8 mouse cellular contexts compared by ENCODE assay signal in genomic region chr11:101668546-101669261, GRCm38 (mm10). TPM values are rescaled to one million over a fixed set of nuclear protein-coding genes. Genes with fewer than 3 reads are reported as not detected.
DNase-seq lines count a peak whose midpoint lies in the region; ATAC-seq lines count a peak whose summit lies in the region.

No protein-coding gene starts in this region.

- H3K4me1 ChIP-seq in forebrain, embryonic 13.5 days = peaks cover 49% of the 10 kb centered on the region
- 0 out of 2 replicates have a peak, but pooled peaks cover 2% of the 10 kb centered on the region for H3K4me1 ChIP-seq in forebrain, embryonic 11.5 days (replicated peaks; ENCODE audit: control insufficient read depth, insufficient read depth, low read length)
- peaks cover 9% of the 10 kb centered on the region for H3K4me1 ChIP-seq in brown adipose tissue, adult 24 weeks (ENCODE audit: control insufficient read depth, insufficient read depth, insufficient read length, low read length)
- H3K4me1 ChIP-seq in hindbrain, embryonic 10.5 days (replicated peaks) = peaks cover 50% of the 10 kb centered on the region
- peaks cover 37% of the 10 kb centered on the region for H3K4me1 ChIP-seq in limb, embryonic 10.5 days

- H3K9ac ChIP-seq in forebrain, embryonic 13.5 days = peak overlapping the region; percentile 86
- no peak overlapping the region for H3K9ac ChIP-seq in forebrain, embryonic 11.5 days (ENCODE audit: low read length)

- peak overlapping the region; percentile 84 for H3K4me2 ChIP-seq in forebrain, embryonic 13.5 days
- no peak overlapping the region for H3K4me2 ChIP-seq in forebrain, embryonic 11.5 days (ENCODE audit: low read depth, low read length, severe bottlenecking)

- ATAC-seq in forebrain, embryonic 13.5 days = no peak
- ATAC-seq in forebrain, embryonic 11.5 days (replicated peaks; ENCODE audit: low FRiP score) = no peak
- no peak for ATAC-seq in frontal cortex, adult (ENCODE audit: low TSS enrichment)

- H3K4me3 ChIP-seq in forebrain, embryonic 13.5 days = peak overlapping the region; percentile 68
- no peak overlapping the region for H3K4me3 ChIP-seq in forebrain, embryonic 11.5 days (ENCODE audit: low read depth, low read length)
- H3K4me3 ChIP-seq in brown adipose tissue, adult 24 weeks (ENCODE audit: insufficient read depth, low read depth, low read length) = peak overlapping the region; percentile 72
- peak overlapping the region; percentile 29 for H3K4me3 ChIP-seq in hindbrain, embryonic 10.5 days
- no peak overlapping the region for H3K4me3 ChIP-seq in limb, embryonic 10.5 days

- WGBS in forebrain, embryonic 13.5 days = 52% methylated on average over 13 of the region's 13 CpGs
- 58% methylated on average over 13 of the region's 13 CpGs for WGBS in forebrain, embryonic 11.5 days
- 57% methylated on average over 13 of the region's 13 CpGs for WGBS in hindbrain, embryonic 10.5 days
- 33% methylated on average over 13 of the region's 13 CpGs for WGBS in limb, embryonic 10.5 days

- H3K36me3 ChIP-seq in forebrain, embryonic 13.5 days (ENCODE audit: poor library complexity, severe bottlenecking) = no peaks in the 10 kb centered on the region
- H3K36me3 ChIP-seq in forebrain, embryonic 11.5 days (ENCODE audit: control insufficient read depth, insufficient read depth, low read length) = no peaks in the 10 kb centered on the region
- no peaks in the 10 kb centered on the region for H3K36me3 ChIP-seq in hindbrain, embryonic 10.5 days
- H3K36me3 ChIP-seq in limb, embryonic 10.5 days = no peaks in the 10 kb centered on the region

- H3K9me3 ChIP-seq in forebrain, embryonic 13.5 days (replicated peaks) = no peaks in the 10 kb centered on the region
- no peaks in the 10 kb centered on the region for H3K9me3 ChIP-seq in forebrain, embryonic 11.5 days (ENCODE audit: control insufficient read depth, low read length)
- no peaks in the 10 kb centered on the region for H3K9me3 ChIP-seq in hindbrain, embryonic 10.5 days
- H3K9me3 ChIP-seq in limb, embryonic 10.5 days (replicated peaks) = no peaks in the 10 kb centered on the region

- peaks cover 9% of the 10 kb centered on the region for H3K27me3 ChIP-seq in forebrain, embryonic 13.5 days
- peaks cover 4% of the 10 kb centered on the region; the same call in 1 of the 2 replicates for H3K27me3 ChIP-seq in forebrain, embryonic 11.5 days (ENCODE audit: control insufficient read depth, insufficient read depth, low read length)
- peaks cover 13% of the 10 kb centered on the region for H3K27me3 ChIP-seq in hindbrain, embryonic 10.5 days (ENCODE audit: insufficient read depth, poor library complexity, severe bottlenecking)
- peaks cover 16% of the 10 kb centered on the region for H3K27me3 ChIP-seq in limb, embryonic 10.5 days (ENCODE audit: low read depth, poor library complexity, severe bottlenecking)

- DNase-seq in forebrain, embryonic 11.5 days (ENCODE audit: low spot score) = no peak
- DNase-seq in hindbrain, embryonic 10.5 days (ENCODE audit: low spot score) = no peak
- DNase-seq in limb, embryonic 10.5 days (ENCODE audit: low spot score) = no peak
- DNase-seq in skeletal muscle tissue, adult 2 months (ENCODE audit: low read depth, low spot score) = peak; percentile 51
- no peak for DNase-seq in spleen, postnatal 36 days (ENCODE audit: low spot score in 2 of 2)

- peak overlapping the region; percentile 77 for H3K27ac ChIP-seq in forebrain, embryonic 13.5 days
- no peak overlapping the region for H3K27ac ChIP-seq in forebrain, embryonic 11.5 days (ENCODE audit: low read depth, low read length)
- H3K27ac ChIP-seq in brown adipose tissue, adult 24 weeks (replicated peaks; ENCODE audit: low read depth, low read length) = peak overlapping the region; percentile 83
- peak overlapping the region; percentile 60 for H3K27ac ChIP-seq in hindbrain, embryonic 10.5 days
- 0 out of 2 replicates have a peak overlapping the region, but pooled peaks have one; percentile 50 for H3K27ac ChIP-seq in limb, embryonic 10.5 days

RNA-seq across cellular contexts. Expression of gene Arl4d, which starts 3.4 kb away (rescaled TPM):
- 32.5 and 40.6 TPM in 2 replicates for polyA plus RNA-seq in forebrain, embryonic 13.5 days (2015; fragmentation: Nextera tagmentation; extraction: Ambion mirVana)
- 8.0 and 10.6 TPM in 2 replicates for polyA plus RNA-seq in forebrain, embryonic 11.5 days (2014; fragmentation: Nextera tagmentation; extraction: Ambion mirVana)
- polyA plus RNA-seq in brown adipose tissue, adult 24 weeks (2012; ENCODE audit: insufficient read depth, insufficient read length, missing spikeins) = 3.5 and 3.8 TPM in 2 replicates
- 7.9 and 9.4 TPM in 2 replicates for polyA plus RNA-seq in hindbrain, embryonic 10.5 days (2016; fragmentation: Nextera tagmentation; extraction: Ambion mirVana)
- 1.9 and 2.4 TPM in 2 replicates for polyA plus RNA-seq in limb, embryonic 10.5 days (2016; fragmentation: Nextera tagmentation; extraction: Ambion mirVana)

RNA-seq across cellular contexts. Expression of gene Rdm1, which starts 41.7 kb away (rescaled TPM):
- 48.9 and 52.6 TPM in 2 replicates for polyA plus RNA-seq in forebrain, embryonic 13.5 days (2015; fragmentation: Nextera tagmentation; extraction: Ambion mirVana)
- polyA plus RNA-seq in forebrain, embryonic 11.5 days (2014; fragmentation: Nextera tagmentation; extraction: Ambion mirVana) = 45.6 and 50.7 TPM in 2 replicates
- polyA plus RNA-seq in brown adipose tissue, adult 24 weeks (2012; ENCODE audit: insufficient read depth, insufficient read length, missing spikeins) = 27.0 and 33.3 TPM in 2 replicates
- 34.2 and 39.4 TPM in 2 replicates for polyA plus RNA-seq in hindbrain, embryonic 10.5 days (2016; fragmentation: Nextera tagmentation; extraction: Ambion mirVana)
- 18.7 and 22.3 TPM in 2 replicates for polyA plus RNA-seq in limb, embryonic 10.5 days (2016; fragmentation: Nextera tagmentation; extraction: Ambion mirVana)

Comparison
In these comparisons a context has a peak if more than half of its experiments do, and no peak if none do; other contexts are left out.
1. H3K4me3 ChIP-seq: peak in forebrain, embryonic 13.5 days (single experiment), brown adipose tissue, adult 24 weeks (single experiment) and hindbrain, embryonic 10.5 days (single experiment); none in forebrain, embryonic 11.5 days (single experiment) and limb, embryonic 10.5 days (single experiment).